ENCODE assay signal across 13 mouse cellular contexts in genomic region chr1:127248433-127248832, GRCm38 (mm10). TPM values are rescaled to one million over a fixed set of nuclear protein-coding genes. Genes with fewer than 3 reads are reported as not detected.
DNase-seq lines count a peak whose midpoint lies in the region; ATAC-seq and TF ChIP-seq lines count a peak whose summit lies in the region.
"Had no signal": no experiment of that assay in that cellular context is flagged by ENCODE, and none has a peak within 500 bp of the region (broad histone marks: within the 10 kb centered on the region; RNA-seq: fewer than 3 reads in every experiment).

No protein-coding gene starts in this region.

- no peak overlapping the region for H3K27ac ChIP-seq in kidney, embryonic 15.5 days
- H3K27ac ChIP-seq in stomach, postnatal 0 days (replicated peaks) = no peak overlapping the region

- no peak overlapping the region for H3K9ac ChIP-seq in kidney, embryonic 15.5 days
- no peak overlapping the region for H3K9ac ChIP-seq in stomach, postnatal 0 days (ENCODE audit: low read length)

- no peak for ATAC-seq in kidney, embryonic 15.5 days (replicated peaks; ENCODE audit: low FRiP score)
- ATAC-seq in stomach, postnatal 0 days (ENCODE audit: low FRiP score, low TSS enrichment) = peak; percentile 69; the same call in 1 of the 2 replicates

- H3K27me3 ChIP-seq in kidney, embryonic 15.5 days = no peaks in the 10 kb centered on the region
- no peaks in the 10 kb centered on the region for H3K27me3 ChIP-seq in stomach, postnatal 0 days (ENCODE audit: control insufficient read depth, insufficient read depth, low read length)

- H3K9me3 ChIP-seq in kidney, embryonic 15.5 days (replicated peaks) = no peaks in the 10 kb centered on the region
- H3K9me3 ChIP-seq in stomach, postnatal 0 days (ENCODE audit: control insufficient read depth, low read length) = no peaks in the 10 kb centered on the region

- no peaks in the 10 kb centered on the region for H3K4me1 ChIP-seq in kidney, embryonic 15.5 days
- H3K4me1 ChIP-seq in stomach, postnatal 0 days (replicated peaks; ENCODE audit: control insufficient read depth, insufficient read depth) = 0 out of 2 replicates have a peak, but pooled peaks cover 2% of the 10 kb centered on the region

- TF ChIP-seq CTCF in stomach, postnatal 0 days (IDR thresholded peaks at IDR 0.05; ENCODE audit: low read depth) = no peak

- peak; percentile 45 for DNase-seq in kidney, adult 18-20 months
- DNase-seq in kidney, postnatal 10 days = peak; percentile 54
- peak; percentile 49 for DNase-seq in lung, postnatal 14 days
- DNase-seq in stomach, postnatal 0 days (ENCODE audit: low spot score) = peak; percentile 62
- no peak for DNase-seq in ovary, postnatal 14 days (ENCODE audit: low spot score)
- no peak for DNase-seq in thymus, postnatal 0 days (ENCODE audit: low spot score)
- no peak for DNase-seq in adrenal gland, postnatal 14 days
- DNase-seq: adrenal gland, postnatal 36 days; cerebellum, postnatal 25 days; heart, postnatal 14 days; layer of hippocampus, adult 9-11 months; liver had no signal

- H3K4me3 ChIP-seq in kidney, embryonic 15.5 days (replicated peaks) = no peak overlapping the region
- no peak overlapping the region for H3K4me3 ChIP-seq in stomach, postnatal 0 days (ENCODE audit: low read depth, low read length)

- H3K36me3 ChIP-seq in kidney, embryonic 15.5 days = no peaks in the 10 kb centered on the region
- H3K36me3 ChIP-seq in stomach, postnatal 0 days (ENCODE audit: control insufficient read depth, insufficient read depth, low read length) = no peaks in the 10 kb centered on the region

- no peak for TF ChIP-seq EP300 in stomach, postnatal 0 days (optimal IDR thresholded peaks at IDR 0.05)

- no peak overlapping the region for H3K4me2 ChIP-seq in kidney, embryonic 15.5 days
- no peak overlapping the region for H3K4me2 ChIP-seq in stomach, postnatal 0 days (replicated peaks; ENCODE audit: low read depth)

- WGBS in kidney, embryonic 15.5 days = 58% methylated on average over 1 of the region's 1 CpGs
- 22% methylated on average over 1 of the region's 1 CpGs for WGBS in stomach, postnatal 0 days

RNA-seq across cellular contexts. Expression of gene Mgat5, which starts 43.6 kb away (rescaled TPM):
- polyA plus RNA-seq in kidney, embryonic 15.5 days (2015; fragmentation: Nextera tagmentation; extraction: Ambion mirVana) = 8.2 and 8.6 TPM in 2 replicates
- 2.0 and 2.2 TPM in 2 replicates for polyA plus RNA-seq in stomach, postnatal 0 days (2015; fragmentation: Nextera tagmentation; extraction: Ambion mirVana)
- 6.5 and 9.9 TPM in 2 replicates for polyA plus RNA-seq in thymus, postnatal 0 days (2015; fragmentation: Nextera tagmentation; extraction: Ambion mirVana)
- total RNA-seq in adrenal gland, postnatal 14 days (2021) = 12.0 and 15.9 TPM in 2 replicates

Comparison
In these comparisons a context has a peak if more than half of its experiments do, and no peak if none do; other contexts are left out.
1. DNase-seq: peak in kidney, adult 18-20 months (single experiment), kidney, postnatal 10 days (single experiment), lung, postnatal 14 days (single experiment) and stomach, postnatal 0 days (single experiment); none in ovary, postnatal 14 days (single experiment), thymus, postnatal 0 days (single experiment) and adrenal gland, postnatal 14 days (single experiment).